In genomic region chr2:179530436-179531040, GRCm38 (mm10) we compare ENCODE assay signal across 20 mouse cellular contexts.
DNase-seq lines count a peak whose midpoint lies in the region; ATAC-seq and TF ChIP-seq lines count a peak whose summit lies in the region.
"Had no signal": no experiment of that assay in that cellular context is flagged by ENCODE, and none has a peak within 500 bp of the region (broad histone marks: within the 10 kb centered on the region; RNA-seq: fewer than 3 reads in every experiment).

No protein-coding gene starts in this region.

- peak; percentile 60 for DNase-seq in hindbrain, postnatal 0 days (ENCODE audit: low spot score)
- no peak for DNase-seq in hindbrain, embryonic 14.5 days (ENCODE audit: low spot score)
- peak; percentile 86 for DNase-seq in brain, adult 2 months (ENCODE audit: low read depth, low spot score)
- peak; percentile 86 for DNase-seq in cerebellum, adult 9-10 months
- no peak for DNase-seq in liver, embryonic 11.5 days (ENCODE audit: low spot score)
- DNase-seq in lung, postnatal 14 days = no peak
- DNase-seq in adrenal gland, adult 2 months = no peak
- DNase-seq: heart, postnatal 4 days; kidney, adult 18-20 months; kidney, postnatal 4 days; liver; lung, adult 18-20 months; lung, postnatal 4 days; thymus, adult 18-20 months had no signal

- no peaks in the 10 kb centered on the region for H3K9me3 ChIP-seq in hindbrain, postnatal 0 days (ENCODE audit: low read length)
- no peaks in the 10 kb centered on the region for H3K9me3 ChIP-seq in hindbrain, embryonic 14.5 days (ENCODE audit: control insufficient read depth, low read length)
- H3K9me3 ChIP-seq in forebrain, embryonic 13.5 days (replicated peaks) = no peaks in the 10 kb centered on the region
- H3K9me3 ChIP-seq in liver, embryonic 11.5 days (ENCODE audit: control insufficient read depth, low read length) = no peaks in the 10 kb centered on the region
- H3K9me3 ChIP-seq: embryonic facial prominence, embryonic 12.5 days; heart, embryonic 13.5 days; midbrain, embryonic 12.5 days; neural tube, embryonic 15.5 days had no signal

- 0 out of 2 replicates have a peak overlapping the region, but pooled peaks have one; percentile 38 for H3K27ac ChIP-seq in hindbrain, postnatal 0 days
- H3K27ac ChIP-seq in hindbrain, embryonic 14.5 days = no peak overlapping the region
- no peak overlapping the region; the same call in 1 of the 2 replicates for H3K27ac ChIP-seq in forebrain, embryonic 13.5 days
- no peak overlapping the region for H3K27ac ChIP-seq in liver, embryonic 11.5 days (ENCODE audit: low read depth, low read length)
- H3K27ac ChIP-seq: embryonic facial prominence, embryonic 12.5 days; heart, embryonic 13.5 days; midbrain, embryonic 12.5 days; neural tube, embryonic 15.5 days had no signal

- no peak overlapping the region for H3K9ac ChIP-seq in hindbrain, postnatal 0 days (replicated peaks; ENCODE audit: low read length)
- no peak overlapping the region for H3K9ac ChIP-seq in hindbrain, embryonic 14.5 days
- no peak overlapping the region for H3K9ac ChIP-seq in forebrain, embryonic 13.5 days
- H3K9ac ChIP-seq in liver, embryonic 11.5 days (ENCODE audit: low read depth, low read length) = no peak overlapping the region
- H3K9ac ChIP-seq: embryonic facial prominence, embryonic 12.5 days; heart, embryonic 13.5 days; midbrain, embryonic 12.5 days; neural tube, embryonic 15.5 days had no signal

- no peak for TF ChIP-seq CTCF in hindbrain, postnatal 0 days (IDR thresholded peaks at IDR 0.05; ENCODE audit: low read depth)

- peaks cover 5% of the 10 kb centered on the region for H3K4me1 ChIP-seq in hindbrain, postnatal 0 days (ENCODE audit: insufficient read depth, low read length)
- H3K4me1 ChIP-seq in hindbrain, embryonic 14.5 days (replicated peaks; ENCODE audit: control insufficient read depth, insufficient read depth, low read length) = peaks cover 18% of the 10 kb centered on the region; the same call in 1 of the 2 replicates
- peaks cover 70% of the 10 kb centered on the region for H3K4me1 ChIP-seq in forebrain, embryonic 13.5 days
- no peaks in the 10 kb centered on the region for H3K4me1 ChIP-seq in liver, embryonic 11.5 days (replicated peaks; ENCODE audit: control insufficient read depth, insufficient read depth, low read length)
- H3K4me1 ChIP-seq: embryonic facial prominence, embryonic 12.5 days; heart, embryonic 13.5 days had no signal

- 36% methylated on average over 7 of the region's 7 CpGs for WGBS in hindbrain, postnatal 0 days
- WGBS in hindbrain, embryonic 14.5 days = 42% methylated on average over 7 of the region's 7 CpGs
- 38% methylated on average over 7 of the region's 7 CpGs for WGBS in forebrain, embryonic 13.5 days
- 85% methylated on average over 7 of the region's 7 CpGs for WGBS in liver, embryonic 11.5 days

- H3K36me3 ChIP-seq in hindbrain, postnatal 0 days (ENCODE audit: insufficient read depth, low read length) = no peaks in the 10 kb centered on the region
- no peaks in the 10 kb centered on the region for H3K36me3 ChIP-seq in hindbrain, embryonic 14.5 days (replicated peaks; ENCODE audit: control insufficient read depth, insufficient read depth)
- H3K36me3 ChIP-seq in forebrain, embryonic 13.5 days (ENCODE audit: poor library complexity, severe bottlenecking) = no peaks in the 10 kb centered on the region
- H3K36me3 ChIP-seq in liver, embryonic 11.5 days (ENCODE audit: control insufficient read depth, insufficient read depth, low read length) = no peaks in the 10 kb centered on the region
- H3K36me3 ChIP-seq: embryonic facial prominence, embryonic 12.5 days; heart, embryonic 13.5 days; midbrain, embryonic 12.5 days; neural tube, embryonic 15.5 days had no signal

- no peak overlapping the region for H3K4me3 ChIP-seq in hindbrain, postnatal 0 days (ENCODE audit: low read length)
- no peak overlapping the region for H3K4me3 ChIP-seq in hindbrain, embryonic 14.5 days (replicated peaks; ENCODE audit: low read length)
- no peak overlapping the region for H3K4me3 ChIP-seq in forebrain, embryonic 13.5 days
- H3K4me3 ChIP-seq in liver, embryonic 11.5 days (ENCODE audit: low read depth, low read length) = no peak overlapping the region
- H3K4me3 ChIP-seq: embryonic facial prominence, embryonic 12.5 days; heart, embryonic 13.5 days; midbrain, embryonic 12.5 days; myocyte; neural tube, embryonic 15.5 days had no signal

- H3K4me2 ChIP-seq in hindbrain, postnatal 0 days (ENCODE audit: low read depth, low read length) = no peak overlapping the region
- no peak overlapping the region for H3K4me2 ChIP-seq in hindbrain, embryonic 14.5 days (replicated peaks)
- H3K4me2 ChIP-seq in forebrain, embryonic 13.5 days = 0 out of 2 replicates have a peak overlapping the region, but pooled peaks have one; percentile 12
- no peak overlapping the region for H3K4me2 ChIP-seq in liver, embryonic 11.5 days
- H3K4me2 ChIP-seq: embryonic facial prominence, embryonic 12.5 days; heart, embryonic 13.5 days; midbrain, embryonic 12.5 days; neural tube, embryonic 15.5 days had no signal

- no peaks in the 10 kb centered on the region for H3K27me3 ChIP-seq in hindbrain, postnatal 0 days (ENCODE audit: insufficient read depth, low read length)
- no peaks in the 10 kb centered on the region for H3K27me3 ChIP-seq in hindbrain, embryonic 14.5 days (ENCODE audit: control insufficient read depth, insufficient read depth, low read length)
- no peaks in the 10 kb centered on the region for H3K27me3 ChIP-seq in forebrain, embryonic 13.5 days
- no peaks in the 10 kb centered on the region for H3K27me3 ChIP-seq in liver, embryonic 11.5 days (replicated peaks; ENCODE audit: control insufficient read depth, insufficient read depth, low read length)
- H3K27me3 ChIP-seq: embryonic facial prominence, embryonic 12.5 days; heart, embryonic 13.5 days; neural tube, embryonic 15.5 days had no signal

- ATAC-seq in hindbrain, postnatal 0 days = no peak
- no peak for ATAC-seq in hindbrain, embryonic 14.5 days (ENCODE audit: low FRiP score)
- ATAC-seq in forebrain, embryonic 13.5 days = no peak; the same call in 1 of the 2 replicates
- ATAC-seq in liver, embryonic 11.5 days (replicated peaks; ENCODE audit: low FRiP score) = no peak

Comparison
In these comparisons a context has a peak if more than half of its experiments do, and no peak if none do; other contexts are left out.
1. DNase-seq: peak in hindbrain, postnatal 0 days (single experiment), brain, adult 2 months (single experiment) and cerebellum, adult 9-10 months (single experiment); none in hindbrain, embryonic 14.5 days (single experiment), liver, embryonic 11.5 days (single experiment), lung, postnatal 14 days (single experiment) and adrenal gland, adult 2 months (single experiment).